Mouse (Mus musculus) liver, embryonic 14.5 days (tissue): ENCODE data around the gene Lrrc7.

Experiments used
- CTCF ChIP-seq: IDR thresholded peaks from 2 replicates; pipeline ENCODE4 v1.5.1; 2016; ENCODE audit warnings: antibody characterized with exemption, low read depth, control low read depth
- EP300 ChIP-seq: IDR thresholded peaks from 2 replicates; pipeline ENCODE4 v1.6.1; 2016; ENCODE audit warnings: antibody characterized with exemption, low read depth

DNA sequence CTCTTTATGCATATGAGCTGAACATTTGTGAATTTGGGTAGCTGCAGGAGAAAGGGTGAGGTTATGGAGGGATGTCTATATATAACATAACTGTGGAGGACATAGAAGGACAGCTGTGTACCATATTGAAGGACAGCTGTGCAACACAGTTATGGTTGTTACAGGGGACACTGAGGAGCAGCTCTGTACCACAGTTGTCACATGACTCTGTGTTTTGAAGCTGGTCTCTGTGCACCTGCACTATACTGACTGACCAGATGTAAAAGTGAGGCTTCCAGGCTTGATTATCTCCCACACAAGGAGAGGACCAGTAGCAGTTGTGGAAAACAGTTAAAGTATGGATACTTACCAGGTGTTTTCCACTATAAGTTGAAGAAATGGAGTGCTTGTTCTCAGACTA is 43.3 kb upstream of the Lrrc7 start:
- TF ChIP-seq CTCF: no peak
- TF ChIP-seq EP300: no peak
